Mouse (Mus musculus) right cerebral cortex, adult 18-20 months (tissue): ENCODE results near the gene Gm17079.
"Not testable (repeated sequence)": the region's sequence is repeated elsewhere in the genome, so short reads cannot be mapped to it uniquely, and the experiment has no call there.

Experiments used
- DNase-seq: peaks from one replicate; pipeline ENCODE4 v3.0.0; 2022; ENCODE audit warnings: mixed read lengths

Gm17079 gene

DNA sequence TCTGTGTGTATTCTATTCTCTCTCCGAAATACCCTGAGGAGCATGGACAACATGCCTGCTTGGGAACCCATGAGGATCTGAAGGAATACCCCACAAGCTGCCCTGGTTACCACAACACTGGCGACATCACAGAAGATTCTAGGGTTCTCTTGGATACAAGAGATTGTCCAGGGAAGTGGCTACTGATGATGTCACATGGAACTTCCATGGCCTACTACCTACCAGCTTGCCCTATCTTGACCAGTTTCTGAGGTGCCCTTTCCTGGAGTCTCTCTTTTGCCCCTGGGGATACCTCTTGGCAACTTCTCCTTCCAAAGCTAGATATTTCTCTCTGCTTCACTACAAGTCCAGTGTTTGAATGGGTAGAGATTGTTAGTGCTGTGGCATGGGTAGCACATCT, at the start of gene Gm17079:
Gm17079 (minus strand) TSS at position 101 of the 400 bp plus-strand sequence.
- DNase-seq, result not testable (repeated sequence)

DNA sequence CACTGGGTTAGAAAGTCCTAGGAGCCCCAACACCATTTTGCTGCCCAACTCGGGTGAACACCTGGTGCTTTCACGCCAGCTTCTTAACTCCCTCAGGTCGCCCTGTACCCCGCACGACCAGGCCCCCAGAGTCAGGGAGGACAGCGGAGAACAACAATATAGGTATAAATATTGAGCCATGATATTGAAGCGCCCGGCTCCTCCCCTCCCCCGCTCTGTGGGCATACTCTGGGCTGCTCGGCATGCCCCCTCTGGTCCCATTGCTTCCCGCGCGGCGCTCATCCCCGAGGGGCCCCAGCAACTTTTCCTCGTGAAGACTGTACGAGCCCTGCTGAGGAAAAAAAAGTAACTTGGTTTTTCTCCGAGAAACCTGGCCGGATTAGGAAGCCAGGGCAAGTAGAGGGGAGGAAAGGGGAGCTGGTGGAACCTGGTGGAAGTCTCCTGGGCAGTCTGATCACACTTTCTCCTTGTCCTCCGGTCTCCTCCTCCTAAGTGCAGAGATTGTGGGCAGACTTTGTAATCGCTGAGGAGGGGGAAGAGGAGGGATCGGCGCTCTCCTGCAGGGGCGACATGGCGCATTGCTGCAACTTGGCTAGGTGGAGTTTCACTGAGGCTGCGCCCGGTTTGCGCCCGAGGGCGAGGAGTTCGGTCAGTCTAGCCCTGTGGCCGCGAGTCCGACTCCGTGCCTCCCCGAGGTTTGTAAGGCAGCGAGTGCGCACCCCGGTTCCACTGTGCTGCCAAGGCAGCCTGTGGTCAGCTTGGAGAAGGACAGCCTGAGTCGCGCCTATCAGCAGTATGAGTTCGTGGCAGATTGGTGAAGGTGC, 45.3 kb upstream of the Gm17079 start:
- DNase-seq, result no peak

DNA sequence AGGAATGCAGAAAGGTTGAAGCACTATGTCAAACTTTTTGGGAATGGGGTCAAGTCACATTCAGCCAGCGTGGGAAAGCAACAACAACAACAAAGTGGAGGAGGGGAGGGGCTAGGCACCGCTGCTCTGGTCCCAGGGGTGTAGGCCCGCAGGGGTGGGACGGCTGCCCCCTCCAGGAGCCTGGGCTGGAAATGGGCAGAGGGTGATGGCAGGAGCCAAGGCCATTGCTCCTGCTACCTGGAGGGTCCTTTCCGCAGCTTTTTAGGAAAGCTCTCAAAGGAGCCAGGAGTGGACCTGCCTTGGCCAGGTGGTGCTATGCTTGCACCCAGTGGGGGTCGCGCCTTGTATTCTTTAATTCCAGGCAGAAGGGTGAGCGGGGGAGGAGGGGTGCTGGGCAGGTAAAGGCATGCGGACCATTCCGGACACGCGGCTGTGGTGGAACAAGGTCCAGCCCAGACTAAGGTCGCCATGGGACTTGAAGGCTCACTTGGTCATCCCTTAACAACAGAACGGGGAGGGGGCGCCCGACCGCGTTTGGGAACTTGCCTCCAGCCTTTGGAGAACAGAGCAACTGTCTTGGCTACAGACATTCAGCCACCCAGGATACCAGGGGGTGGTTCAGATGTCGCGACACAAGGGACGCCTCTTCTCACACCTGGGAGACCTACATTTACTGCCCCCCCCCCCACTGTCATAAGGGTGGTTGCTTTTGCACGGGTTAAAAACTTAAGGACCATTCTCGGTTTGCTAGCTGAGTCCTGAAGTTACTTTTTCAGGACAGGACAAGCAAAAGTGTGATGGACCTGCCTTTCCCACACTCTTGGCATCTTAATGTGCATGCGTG, 44.1 kb upstream of the Gm17079 start:
- no peak for DNase-seq

DNA sequence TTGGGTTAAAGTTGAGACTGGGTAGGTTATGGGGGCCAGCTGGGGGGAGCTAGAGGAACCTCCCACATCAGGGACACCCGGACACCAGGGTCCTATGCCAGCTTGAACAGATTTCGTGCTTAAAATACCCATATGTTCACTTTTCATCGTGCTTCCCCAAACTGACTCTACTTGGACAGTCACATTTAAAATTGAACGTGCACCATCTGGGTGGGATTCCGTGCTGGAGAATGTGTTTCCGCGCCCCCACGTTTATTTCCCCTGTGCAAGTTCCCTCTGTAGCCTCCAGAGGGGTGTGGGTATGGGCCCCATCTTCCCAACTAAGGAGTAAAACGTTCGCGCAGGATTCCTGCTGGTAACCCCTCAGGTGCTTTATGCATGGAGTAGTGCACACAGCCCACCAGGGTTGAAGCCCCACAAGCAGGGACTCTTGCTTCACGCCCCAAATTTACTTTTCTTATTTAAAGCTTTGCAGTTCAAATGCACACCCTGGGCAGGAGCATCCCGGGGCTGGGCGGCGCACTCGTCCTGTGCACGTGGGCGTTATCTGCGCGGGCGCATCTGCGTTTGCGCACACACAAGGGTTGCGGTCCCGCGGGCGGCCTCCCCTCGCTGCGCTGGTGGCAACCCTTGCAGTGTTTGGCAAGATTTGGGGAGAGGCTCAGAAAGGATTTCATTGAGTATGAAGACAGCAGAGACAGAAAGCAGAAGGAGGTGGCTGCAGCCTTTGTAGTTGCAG, 43.3 kb upstream of the Gm17079 start:
- DNase-seq, result peak; percentile 17

DNA sequence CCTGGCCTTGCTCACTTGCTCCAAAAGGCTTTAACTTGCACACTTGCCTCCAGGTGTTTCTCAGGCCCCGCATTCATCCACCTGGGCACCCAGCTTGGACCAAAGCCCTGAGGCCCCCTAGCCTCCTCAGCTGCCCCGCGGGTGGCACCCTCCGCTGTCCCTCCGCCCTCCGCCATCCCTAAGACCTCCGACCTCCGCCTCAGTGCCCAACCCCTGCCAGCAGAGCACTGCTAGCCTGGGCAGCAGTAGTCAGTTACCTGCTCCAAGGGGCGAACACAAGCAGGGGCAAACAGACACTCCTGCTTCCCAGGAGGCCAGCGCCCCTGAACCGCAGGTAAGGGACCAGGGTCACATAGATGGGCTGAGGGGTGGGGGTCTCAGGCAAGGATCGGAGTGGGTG, 42.7 kb upstream of the Gm17079 start:
- DNase-seq, result no peak

DNA sequence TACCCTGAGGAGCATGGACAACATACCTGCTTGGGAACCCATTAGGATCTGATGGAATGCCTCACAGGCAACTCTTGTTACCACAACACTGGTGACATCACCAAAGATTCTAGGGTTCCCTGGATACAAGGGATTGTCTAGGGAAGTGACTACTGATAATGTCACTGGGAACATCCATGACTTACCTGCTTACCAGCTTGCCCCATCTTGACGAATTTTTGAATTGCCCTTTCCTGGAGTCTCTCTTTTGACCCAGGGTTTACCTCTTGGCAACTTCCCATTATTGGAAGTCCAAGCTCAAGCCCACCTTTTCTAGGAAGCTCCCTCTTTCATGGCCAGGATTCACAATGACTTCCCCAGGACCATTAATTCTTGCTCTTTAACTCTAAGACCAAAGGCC, 21.8 kb upstream of the Gm17079 start, which contains the start of gene Gm5800:
Gm5800 (minus strand) TSS at position 101 of the 400 bp plus-strand sequence.
- no peak for DNase-seq

DNA sequence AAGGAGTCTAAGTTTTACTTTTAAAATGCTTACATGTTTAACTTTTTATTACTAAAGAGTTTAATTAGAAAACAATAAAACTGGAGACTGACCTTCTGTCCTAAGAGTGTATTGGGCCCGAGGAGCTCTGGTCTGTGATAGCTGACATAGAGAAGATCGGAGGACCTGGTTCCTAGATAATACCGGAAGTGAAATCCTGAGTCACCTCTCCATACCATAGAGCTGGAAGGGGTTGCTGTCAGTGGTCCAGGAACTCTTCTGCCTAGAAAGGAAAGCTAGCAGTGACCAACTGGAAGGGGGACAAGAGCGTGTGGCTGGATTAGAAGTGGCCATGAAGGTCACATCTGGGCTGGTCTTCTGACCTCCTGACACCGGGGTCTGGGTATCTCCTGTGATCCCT, 18.0 kb downstream of the Gm17079 start:
- DNase-seq, result no peak
